Mouse (Mus musculus) intestine, postnatal 0 days (tissue): ENCODE data around the gene Aspg. TPM values are rescaled to one million over a fixed set of nuclear protein-coding genes. Genes with fewer than 3 reads are reported as not detected.
A peak's percentile ranks its signal among the peaks of the same experiment; 100 is the strongest.

Source experiments
- ATAC-seq: fragments of 200-750 bp; cut with Nextera tagmentation; 2 replicates; pipeline ENCODE4 v1.8.0; 2017; ENCODE audit warnings: mild to moderate bottlenecking, moderate TSS enrichment, moderate library complexity
- H3K27ac ChIP-seq: fragments of 300-500 bp; sonication (generic); 2 replicates; pipeline ENCODE4 v1.5.1; 2014; ENCODE audit warnings: mild to moderate bottlenecking, low read depth, low read length, moderate library complexity
- H3K27me3 ChIP-seq: fragments of 300-500 bp; sonication (generic); replicated peaks from 2 replicates; pipeline ENCODE4 v1.6.1; 2014; ENCODE audit warnings: low read length, mixed read lengths; ENCODE audit not compliant: control insufficient read depth, insufficient read depth
- H3K36me3 ChIP-seq: fragments of 300-500 bp; sonication (generic); 2 replicates; pipeline ENCODE4 v1.6.1; 2014; ENCODE audit warnings: mild to moderate bottlenecking, moderate library complexity; ENCODE audit not compliant: control insufficient read depth, insufficient read depth
- H3K4me1 ChIP-seq: fragments of 300-500 bp; sonication (generic); replicated peaks from 2 replicates; pipeline ENCODE4 v1.6.1; 2014; ENCODE audit warnings: antibody characterized with exemption, low read length, mixed read lengths; ENCODE audit not compliant: control insufficient read depth, insufficient read depth
- H3K4me2 ChIP-seq: fragments of 300-500 bp; sonication (generic); replicated peaks from 2 replicates; pipeline ENCODE4 v1.6.1; 2014; ENCODE audit warnings: low read depth, mild to moderate bottlenecking, moderate library complexity
- H3K4me3 ChIP-seq: fragments of 300-500 bp; sonication (generic); 2 replicates; pipeline ENCODE4 v1.5.1; 2014; ENCODE audit warnings: low read depth, low read length
- H3K9ac ChIP-seq: fragments of 300-500 bp; sonication (generic); 2 replicates; pipeline ENCODE4 v1.6.1; 2014; ENCODE audit warnings: mild to moderate bottlenecking, low read depth, low read length
- H3K9me3 ChIP-seq: fragments of 300-500 bp; sonication (generic); 2 replicates; pipeline ENCODE4 v1.6.1; 2016; ENCODE audit warnings: mixed run types; ENCODE audit not compliant: control insufficient read depth
- CTCF ChIP-seq: sonication (generic); IDR thresholded peaks from 2 replicates; pipeline ENCODE4 v1.5.1; 2016; ENCODE audit warnings: low read depth, mild to moderate bottlenecking, control low read depth, antibody characterized with exemption, moderate library complexity
- WGBS: fragments of 180-500 bp; shearing (Covaris S2); extraction: QIAGEN DNeasy Blood & Tissue Kit; methylation state at CpG from one replicate; pipeline ENCODE4 v1.1.7; 2014; 5-methylcytosine and 5-hydroxymethylcytosine counted together
- polyA plus RNA-seq: library from polyadenylated mRNA; unstranded; fragments of >200 nt; fragmentation: Nextera tagmentation; extraction: Ambion mirVana; gene quantifications from 2 replicates; pipeline ENCODE4 v1.2.1, GENCODE M21; 2015

Gene Aspg
- polyA plus RNA-seq, 1 experiment from 2014 or later: 14.3 TPM

- Histone ChIP-seq H3K9ac (no peak overlapping the region), H3K4me2 (no peak overlapping the region), H3K4me1 (0 out of 2 replicates have a peak, but pooled peaks cover 4% of the 10 kb centered on the region), H3K4me3 (no peak overlapping the region), H3K9me3 (no peaks in the 10 kb centered on the region), H3K36me3 (peaks cover 16% of the 10 kb centered on the region; the same call in 1 of the 2 replicates), H3K27ac (no peak overlapping the region), H3K27me3 (no peaks in the 10 kb centered on the region)
- ATAC-seq: no peak
- WGBS: 80% methylated on average over 3 of the region's 3 CpGs
- TF ChIP-seq CTCF: no peak
Measured at GRCm38 (mm10) chr12:112121188-112121587, 14.7 kb downstream of the Aspg start.

GRCm38 (mm10) chr12:112125903-112126302 lies 19.4 kb downstream of the Aspg start:
- peaks cover 16% of the 10 kb centered on the region; the same call in 1 of the 2 replicates for H3K4me1 ChIP-seq
- no peaks in the 10 kb centered on the region for H3K9me3 ChIP-seq
- peak overlapping the region; percentile 78 for H3K27ac ChIP-seq
- no peak overlapping the region for H3K4me2 ChIP-seq
- peak; percentile 71 for ATAC-seq
- H3K36me3 ChIP-seq: 0 out of 2 replicates have a peak, but pooled peaks cover 8% of the 10 kb centered on the region
- no peak overlapping the region for H3K4me3 ChIP-seq
- WGBS: 45% methylated on average over 14 of the region's 14 CpGs
- H3K9ac ChIP-seq: no peak overlapping the region
- no peak for TF ChIP-seq CTCF
- no peaks in the 10 kb centered on the region for H3K27me3 ChIP-seq

GRCm38 (mm10) chr12:112126931-112127635 lies 20.6 kb downstream of the Aspg start:
- ATAC-seq: no peak

GRCm38 (mm10) chr12:112128526-112128925 lies 22.0 kb downstream of the Aspg start:
- no peak for ATAC-seq
- peaks cover 19% of the 10 kb centered on the region; the same call in 1 of the 2 replicates for H3K4me1 ChIP-seq
- H3K36me3 ChIP-seq: no peaks in the 10 kb centered on the region
- TF ChIP-seq CTCF: no peak
- no peak overlapping the region for H3K4me3 ChIP-seq
- no peak overlapping the region for H3K4me2 ChIP-seq
- peak overlapping the region; percentile 95 for H3K27ac ChIP-seq
- H3K27me3 ChIP-seq: no peaks in the 10 kb centered on the region
- WGBS: 79% methylated on average over 4 of the region's 4 CpGs
- no peak overlapping the region for H3K9ac ChIP-seq
- H3K9me3 ChIP-seq: no peaks in the 10 kb centered on the region

More at GRCm38 (mm10) chr12:112126931-112127635, 20.6 kb downstream of the Aspg start:
- Histone ChIP-seq H3K9ac (no peak overlapping the region), H3K36me3 (no peaks in the 10 kb centered on the region), H3K27ac (peak overlapping the region; percentile 78), H3K4me2 (no peak overlapping the region), H3K4me1 (peaks cover 17% of the 10 kb centered on the region; the same call in 1 of the 2 replicates), H3K27me3 (no peaks in the 10 kb centered on the region), H3K9me3 (no peaks in the 10 kb centered on the region), H3K4me3 (no peak overlapping the region)
- peak; percentile 62 for TF ChIP-seq CTCF
- whole genome bisulfite sequencing: 50% methylated on average over 14 of the region's 14 CpGs

- Histone ChIP-seq H3K9ac (peak overlapping the region; percentile 31; the same call in 1 of the 2 replicates), H3K27me3 (no peaks in the 10 kb centered on the region), H3K27ac (peak overlapping the region; percentile 95), H3K36me3 (no peaks in the 10 kb centered on the region), H3K9me3 (no peaks in the 10 kb centered on the region), H3K4me1 (peaks cover 19% of the 10 kb centered on the region; the same call in 1 of the 2 replicates), H3K4me3 (no peak overlapping the region), H3K4me2 (peak overlapping the region; percentile 86)
- ATAC-seq: no peak
- TF ChIP-seq CTCF: no peak
- 43% methylated on average over 6 of the region's 6 CpGs for WGBS
Measured at GRCm38 (mm10) chr12:112129300-112129856, 22.9 kb downstream of the Aspg start.

GRCm38 (mm10) chr12:112130161-112130860 lies 23.8 kb downstream of the Aspg start:
- under 1% methylated on average over 71 of the region's 79 CpGs for WGBS
- Histone ChIP-seq H3K36me3 (no peaks in the 10 kb centered on the region), H3K9ac (peak overlapping the region; percentile 81), H3K4me1 (peaks cover 19% of the 10 kb centered on the region; the same call in 1 of the 2 replicates), H3K27me3 (no peaks in the 10 kb centered on the region), H3K4me2 (peak overlapping the region; percentile 86), H3K27ac (peak overlapping the region; percentile 95), H3K4me3 (peak overlapping the region; percentile 64), H3K9me3 (no peaks in the 10 kb centered on the region)
- no peak for TF ChIP-seq CTCF
- ATAC-seq: peak; percentile 85
